Mouse (Mus musculus) midbrain, embryonic 11.5 days (tissue): ENCODE data around the gene Rrp1. TPM values are rescaled to one million over a fixed set of nuclear protein-coding genes. Genes with fewer than 3 reads are reported as not detected.
"Not testable (repeated sequence)": the region's sequence is repeated elsewhere in the genome, so short reads cannot be mapped to it uniquely, and the experiment has no call there.

Experiments
- ATAC-seq: fragments of 200-750 bp; cut with Nextera tagmentation; 2 replicates; pipeline ENCODE4 v1.8.0; 2017; ENCODE audit warnings: moderate TSS enrichment, moderate library complexity; ENCODE audit not compliant: low FRiP score
- DNase-seq: peaks from one replicate; pipeline ENCODE4 v3.0.0; 2015; ENCODE audit warnings: low spot score; ENCODE audit errors: missing footprints
- H3K27ac ChIP-seq: fragments of 300-500 bp; sonication (generic); 2 replicates; pipeline ENCODE4 v1.5.1; 2014; ENCODE audit warnings: low read depth, low read length
- H3K27me3 ChIP-seq: fragments of 300-500 bp; sonication (generic); 2 replicates; pipeline ENCODE4 v1.6.1; 2014; ENCODE audit warnings: mild to moderate bottlenecking, low read length, moderate library complexity, mixed read lengths; ENCODE audit not compliant: control insufficient read depth, insufficient read depth
- H3K36me3 ChIP-seq: fragments of 300-500 bp; sonication (generic); 2 replicates; pipeline ENCODE4 v1.6.1; 2014; ENCODE audit warnings: mild to moderate bottlenecking, low read length, moderate library complexity, mixed read lengths; ENCODE audit not compliant: control insufficient read depth, insufficient read depth
- H3K4me1 ChIP-seq: fragments of 300-500 bp; sonication (generic); 2 replicates; pipeline ENCODE4 v1.6.1; 2014; ENCODE audit warnings: low read length; ENCODE audit not compliant: control insufficient read depth, insufficient read depth
- H3K4me2 ChIP-seq: fragments of 300-500 bp; sonication (generic); 2 replicates; pipeline ENCODE4 v1.6.1; 2014; ENCODE audit warnings: mild to moderate bottlenecking, moderate library complexity
- H3K4me3 ChIP-seq: fragments of 300-500 bp; sonication (generic); 2 replicates; pipeline ENCODE4 v1.5.1; 2014; ENCODE audit warnings: low read depth, low read length
- H3K9ac ChIP-seq: fragments of 300-500 bp; sonication (generic); 2 replicates; pipeline ENCODE4 v1.6.1; 2014; ENCODE audit warnings: low read length
- H3K9me3 ChIP-seq: fragments of 300-500 bp; sonication (generic); 2 replicates; pipeline ENCODE4 v1.6.1; 2016; ENCODE audit warnings: low read length; ENCODE audit not compliant: control insufficient read depth
- WGBS: fragments of 180-500 bp; shearing (Covaris S2); extraction: QIAGEN DNeasy Blood & Tissue Kit; methylation state at CpG from one replicate; pipeline ENCODE4 v1.1.7; 2014; 5-methylcytosine and 5-hydroxymethylcytosine counted together
- polyA plus RNA-seq: library from polyadenylated mRNA; unstranded; fragments of >200 nt; fragmentation: Nextera tagmentation; extraction: Ambion mirVana; gene quantifications from 2 replicates; pipeline ENCODE4 v1.2.1, GENCODE M21; 2014

Rrp1 gene
- polyA plus RNA-seq, 1 experiment from 2014 or later: 244 TPM

DNA sequence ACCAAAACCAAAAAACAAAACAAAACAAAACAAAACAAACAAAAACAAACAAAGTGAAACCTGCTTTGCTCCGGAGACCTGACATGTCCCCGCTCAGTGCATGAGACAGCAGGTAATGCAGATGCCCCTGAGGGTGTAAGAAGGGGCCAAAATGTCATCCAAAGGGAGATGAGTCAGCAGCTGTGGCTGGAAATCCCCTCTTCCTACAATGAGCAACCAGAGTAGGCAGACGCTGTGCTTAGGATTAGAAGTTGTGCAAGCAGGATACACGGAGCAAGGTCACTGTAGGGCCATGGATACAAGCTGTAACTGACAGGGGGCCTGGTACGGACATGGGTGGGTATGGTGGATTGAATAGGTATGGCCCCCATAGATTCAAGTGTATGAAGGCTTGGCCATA is 16.3 kb upstream of the Rrp1 start:
- no peak overlapping the region for H3K4me2 ChIP-seq
- WGBS: 92% methylated on average over 5 of the region's 5 CpGs
- ATAC-seq: no peak

DNA sequence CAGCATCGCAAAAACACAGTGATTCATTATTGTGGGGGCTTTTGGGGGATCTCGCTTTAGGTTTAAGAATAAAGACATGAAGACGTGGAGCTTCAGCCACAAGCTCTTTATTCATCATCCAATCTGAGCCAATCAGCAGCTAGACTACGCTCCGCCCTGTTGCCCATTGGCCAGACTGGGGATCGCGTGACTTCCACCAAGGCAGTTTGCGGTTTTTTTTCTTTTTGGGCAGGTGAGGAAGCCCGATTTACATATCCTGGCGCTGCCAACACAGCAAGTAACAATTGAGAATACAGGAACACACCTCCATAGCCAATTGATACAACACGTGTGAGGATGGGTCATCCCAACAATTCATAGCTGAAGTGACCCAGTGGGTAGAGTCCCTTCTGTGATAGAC is 15.2 kb upstream of the Rrp1 start:
- Histone ChIP-seq H3K4me2 (no peak overlapping the region), H3K9ac (no peak overlapping the region), H3K4me3 (no peak overlapping the region), H3K27ac (no peak overlapping the region), H3K36me3 (peaks cover 4% of the 10 kb centered on the region; the same call in 1 of the 2 replicates), H3K4me1 (peaks cover 6% of the 10 kb centered on the region), H3K9me3 (no peaks in the 10 kb centered on the region), H3K27me3 (no peaks in the 10 kb centered on the region)
- WGBS: 92% methylated on average over 11 of the region's 11 CpGs
- DNase-seq: no peak
- ATAC-seq: no peak

More for the DNA sequence above, 16.3 kb upstream of the Rrp1 start:
- DNase-seq: no peak
- Histone ChIP-seq H3K4me1 (peaks cover 6% of the 10 kb centered on the region), H3K9ac (no peak overlapping the region), H3K36me3 (peaks cover 4% of the 10 kb centered on the region; the same call in 1 of the 2 replicates), H3K9me3 (no peaks in the 10 kb centered on the region), H3K27me3 (no peaks in the 10 kb centered on the region), H3K4me3 (no peak overlapping the region), H3K27ac (no peak overlapping the region)

DNA sequence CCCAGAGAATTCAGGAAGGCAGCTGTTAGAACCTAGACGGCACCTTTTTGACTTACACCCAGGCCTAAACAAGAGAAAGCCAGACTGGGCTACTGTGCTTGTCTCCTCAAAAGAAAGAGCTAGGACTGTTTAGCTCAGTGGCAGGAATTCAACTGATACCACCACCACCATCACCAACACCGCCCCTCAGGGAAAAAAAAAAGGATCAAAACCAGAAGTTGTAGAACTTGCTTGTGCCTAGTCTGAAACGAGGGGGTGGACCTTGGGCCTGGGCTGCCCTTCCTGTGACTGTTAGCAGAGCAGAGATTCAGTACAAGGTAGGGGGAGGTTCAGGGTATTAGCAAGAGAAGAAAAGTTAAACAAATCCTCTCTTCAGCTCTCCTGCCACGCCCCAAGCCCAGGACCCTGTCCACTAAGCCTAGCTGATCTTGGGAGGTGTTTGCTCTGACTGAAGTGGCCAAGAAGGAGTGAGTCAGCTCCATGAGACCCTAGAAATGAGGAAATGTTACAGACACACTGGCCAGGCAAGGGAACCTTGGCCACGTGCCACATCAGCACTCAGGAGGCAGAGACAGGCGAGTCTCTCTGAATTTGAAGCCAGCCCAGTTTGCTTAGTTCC is 13.4 kb upstream of the Rrp1 start:
- WGBS: 45% methylated on average over 6 of the region's 6 CpGs
- no peak overlapping the region for H3K27ac ChIP-seq
- ATAC-seq: no peak

DNA sequence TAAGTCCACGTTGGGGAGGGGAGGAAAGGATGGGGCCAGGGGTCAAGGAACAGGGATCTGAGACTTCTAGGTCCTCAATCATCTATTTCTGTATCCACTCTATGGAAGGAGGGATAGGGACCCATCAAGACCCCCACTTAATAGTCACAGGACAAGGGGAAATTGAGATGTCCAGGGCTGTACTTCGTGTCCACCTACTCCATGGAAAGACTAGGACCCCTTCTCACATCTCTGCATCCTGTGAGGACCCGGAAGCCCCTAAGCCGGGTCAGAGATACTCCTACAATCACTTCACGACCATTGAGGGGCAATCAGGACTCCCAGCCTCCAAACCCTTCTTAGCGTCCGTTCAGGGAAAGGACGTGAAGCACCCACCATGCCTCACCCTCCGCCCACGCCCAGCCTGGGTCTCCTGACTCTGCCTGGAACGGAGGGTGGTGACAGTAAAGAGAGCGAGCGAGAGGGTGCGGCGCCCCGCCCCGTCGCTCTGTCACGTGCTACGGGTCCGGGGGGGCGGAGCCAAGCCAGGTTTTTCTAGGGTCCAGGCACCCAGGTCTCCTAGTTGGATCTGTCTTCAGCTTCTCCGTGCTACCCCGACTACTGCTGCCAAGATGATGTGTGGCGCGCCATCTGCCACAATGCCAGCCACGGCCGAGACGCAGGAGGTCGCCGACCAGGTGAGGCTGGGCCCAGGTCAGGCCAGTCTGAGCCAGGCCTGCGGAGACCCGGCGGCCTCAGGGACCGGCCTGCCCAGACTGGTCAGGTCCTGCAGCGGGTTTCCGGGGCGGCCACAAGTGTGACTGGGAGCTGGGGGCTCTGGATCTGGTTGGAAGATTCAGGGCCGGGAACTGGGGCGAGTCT is 12.6 kb upstream of the Rrp1 start, which contains the start of gene Cstb:
Gene Cstb (plus strand): TSS at position 489 of the 861 bp plus-strand sequence.
- Histone ChIP-seq H3K36me3 (peaks cover 4% of the 10 kb centered on the region; the same call in 1 of the 2 replicates), H3K27ac (no peak within 1 kb of the TSS), H3K27me3 (no peaks in the 10 kb centered on the region), H3K4me2 (peak within 1 kb of the TSS; percentile 91), H3K4me3 (peak within 1 kb of the TSS; percentile 69), H3K9me3 (no peaks in the 10 kb centered on the region), H3K4me1 (peaks cover 6% of the 10 kb centered on the region), H3K9ac (peak within 1 kb of the TSS; percentile 79)
- DNase-seq (peak; percentile 98), ATAC-seq (peak; percentile 95)
- WGBS: 2% methylated on average over 40 of the region's 40 CpGs

More for the DNA sequence above, 13.4 kb upstream of the Rrp1 start:
- H3K36me3 ChIP-seq: peaks cover 4% of the 10 kb centered on the region; the same call in 1 of the 2 replicates
- H3K9ac ChIP-seq: peak overlapping the region; percentile 79
- peak overlapping the region; percentile 69 for H3K4me3 ChIP-seq
- no peaks in the 10 kb centered on the region for H3K9me3 ChIP-seq
- H3K4me1 ChIP-seq: peaks cover 6% of the 10 kb centered on the region
- DNase-seq: no peak
- peak overlapping the region; percentile 91 for H3K4me2 ChIP-seq
- no peaks in the 10 kb centered on the region for H3K27me3 ChIP-seq

DNA sequence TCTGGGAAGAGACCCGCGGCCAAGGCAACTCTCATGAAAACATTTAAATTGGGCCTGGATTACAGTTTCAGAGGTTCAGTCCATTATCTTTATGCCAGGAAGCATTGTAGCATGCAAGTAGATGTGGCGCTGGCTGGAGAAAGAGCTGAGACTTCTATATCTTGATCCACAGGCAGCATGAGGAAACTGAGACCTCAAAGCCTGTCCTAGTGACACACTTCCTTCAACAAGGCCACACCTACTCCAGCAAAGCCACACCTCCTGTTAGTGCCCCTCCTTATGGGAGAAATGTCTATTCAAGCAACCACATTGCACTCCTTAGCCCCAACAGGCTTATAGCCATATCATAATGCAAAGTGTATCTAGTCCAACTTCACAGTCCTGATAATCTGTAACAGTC is 9.8 kb upstream of the Rrp1 start:
- 97% methylated on average over 3 of the region's 3 CpGs for WGBS
- ATAC-seq: no peak
- no peaks in the 10 kb centered on the region; the same call in 1 of the 2 replicates for H3K36me3 ChIP-seq
- H3K4me2 ChIP-seq: no peak overlapping the region
- no peak overlapping the region for H3K9ac ChIP-seq
- H3K27me3 ChIP-seq: no peaks in the 10 kb centered on the region
- H3K9me3 ChIP-seq: no peaks in the 10 kb centered on the region
- no peak for DNase-seq
- H3K4me1 ChIP-seq: peaks cover 6% of the 10 kb centered on the region
- no peak overlapping the region for H3K4me3 ChIP-seq
- H3K27ac ChIP-seq: no peak overlapping the region

DNA sequence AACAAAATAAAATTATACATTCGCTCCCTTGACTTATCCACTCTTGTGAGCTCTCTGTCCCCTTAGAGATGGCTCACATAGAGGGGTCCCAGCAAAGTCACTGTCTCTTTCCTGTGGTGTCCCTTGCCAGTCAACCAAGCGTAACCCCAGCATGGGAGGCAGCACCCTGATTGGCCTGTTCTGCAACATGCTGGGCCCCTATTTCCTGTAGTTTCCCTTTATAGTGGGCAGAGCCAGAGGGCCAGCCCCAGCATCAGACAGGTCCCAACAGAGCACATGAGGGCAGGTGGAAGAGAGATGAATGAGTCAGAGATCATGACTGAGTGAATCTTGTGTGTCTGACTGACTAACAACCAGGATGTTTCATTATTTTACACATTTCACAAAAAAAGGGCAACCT is 8.1 kb upstream of the Rrp1 start:
- H3K9ac ChIP-seq: no peak overlapping the region
- DNase-seq (no peak), ATAC-seq (no peak)
- no peaks in the 10 kb centered on the region for H3K27me3 ChIP-seq
- 81% methylated on average over 2 of the region's 2 CpGs for WGBS
- H3K27ac ChIP-seq: no peak overlapping the region
- H3K36me3 ChIP-seq: no peaks in the 10 kb centered on the region
- H3K4me2 ChIP-seq: no peak overlapping the region
- no peak overlapping the region for H3K4me3 ChIP-seq
- peaks cover 1% of the 10 kb centered on the region for H3K4me1 ChIP-seq
- no peaks in the 10 kb centered on the region for H3K9me3 ChIP-seq

DNA sequence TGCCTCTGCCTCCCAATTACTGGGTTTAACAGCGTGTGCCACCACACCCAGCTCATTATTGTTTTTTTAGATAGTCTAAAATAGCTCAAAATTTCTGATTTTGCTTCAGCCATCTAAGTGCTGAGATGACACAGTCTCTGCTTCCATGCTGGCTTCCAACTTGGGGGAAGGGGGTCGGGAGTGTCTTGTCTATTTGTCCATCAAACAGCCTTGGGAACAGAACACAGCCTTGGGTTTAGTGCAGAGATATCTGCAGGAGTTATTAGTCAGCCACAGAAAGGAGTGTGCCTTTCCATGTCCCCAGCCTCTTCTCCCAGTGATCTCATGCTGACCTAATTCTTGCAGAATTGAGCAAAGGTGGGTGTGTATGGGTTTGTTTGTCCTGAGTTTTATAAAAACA is 5.9 kb upstream of the Rrp1 start:
- H3K27me3 ChIP-seq: no peaks in the 10 kb centered on the region
- no peak overlapping the region for H3K4me3 ChIP-seq
- no peaks in the 10 kb centered on the region for H3K36me3 ChIP-seq
- H3K9me3 ChIP-seq: no peaks in the 10 kb centered on the region
- no peak for ATAC-seq
- DNase-seq: no peak
- no peak overlapping the region for H3K9ac ChIP-seq
- no peak overlapping the region for H3K27ac ChIP-seq
- no peak overlapping the region for H3K4me2 ChIP-seq
- H3K4me1 ChIP-seq: no peaks in the 10 kb centered on the region
- 83% methylated on average over 2 of the region's 2 CpGs for WGBS

DNA sequence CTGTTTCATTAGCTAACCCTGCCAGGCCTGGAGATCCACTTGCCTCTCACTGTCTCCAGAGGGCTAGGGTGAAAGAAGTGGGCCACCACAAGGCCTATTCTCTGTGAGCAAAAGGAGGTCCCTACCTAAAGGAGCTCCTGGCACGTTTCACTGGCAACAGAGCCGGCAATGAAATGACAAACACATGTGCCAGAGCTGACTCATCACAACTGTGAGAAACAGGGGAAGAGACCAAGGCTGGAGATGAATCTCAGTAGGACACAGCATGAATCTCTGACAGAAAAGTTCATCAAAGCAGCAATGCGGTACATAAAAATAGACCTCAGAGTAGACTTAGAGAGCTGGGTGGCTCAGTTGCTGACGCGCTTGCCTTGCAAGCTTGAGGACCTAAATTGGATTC is 5.0 kb upstream of the Rrp1 start:
- Histone ChIP-seq H3K27me3 (no peaks in the 10 kb centered on the region), H3K4me1 (no peaks in the 10 kb centered on the region), H3K4me2 (no peak overlapping the region), H3K4me3 (no peak overlapping the region), H3K9me3 (no peaks in the 10 kb centered on the region), H3K9ac (no peak overlapping the region), H3K36me3 (no peaks in the 10 kb centered on the region), H3K27ac (no peak overlapping the region)
- 55% methylated on average over 5 of the region's 5 CpGs for WGBS
- ATAC-seq: no peak
- DNase-seq: no peak

DNA sequence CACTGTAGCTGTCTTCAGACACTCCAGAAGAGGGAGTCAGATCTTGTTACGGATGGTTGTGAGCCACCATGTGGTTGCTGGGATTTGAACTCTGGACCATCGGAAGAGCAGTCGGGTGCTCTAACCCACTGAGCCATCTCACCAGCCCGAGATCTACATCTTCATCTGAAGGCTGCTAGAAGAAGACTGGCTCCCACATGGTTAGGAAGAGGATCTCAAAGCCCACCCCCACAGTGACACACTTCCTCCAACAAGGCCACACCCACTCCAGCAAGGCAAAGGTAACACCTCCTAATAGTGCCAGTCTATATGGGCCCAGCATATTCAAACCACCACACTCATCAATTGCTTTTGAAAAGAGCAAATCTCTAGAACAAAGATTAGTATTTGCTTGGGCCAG is 2.1 kb upstream of the Rrp1 start:
- not testable (repeated sequence) for ATAC-seq, H3K4me2 ChIP-seq, H3K4me3 ChIP-seq, H3K36me3 ChIP-seq, H3K27me3 ChIP-seq, H3K27ac ChIP-seq, H3K9ac ChIP-seq, DNase-seq, H3K9me3 ChIP-seq, H3K4me1 ChIP-seq
- 90% methylated on average over 3 of the region's 4 CpGs for WGBS
